ENCODE assay signal across 8 mouse cellular contexts in genomic region chr3:95950763-95951551, GRCm38 (mm10). TPM values are rescaled to one million over a fixed set of nuclear protein-coding genes. Genes with fewer than 3 reads are reported as not detected.
DNase-seq lines count a peak whose midpoint lies in the region; ATAC-seq and TF ChIP-seq lines count a peak whose summit lies in the region.

No protein-coding gene starts in this region.

- peak; percentile 43 for TF ChIP-seq POLR2A in ES-Bruce4 (IDR thresholded peaks at IDR 0.05; ENCODE audit: insufficient read depth, low read length)

- H3K4me3 ChIP-seq in ES-Bruce4 (ENCODE audit: low read depth, low read length) = peak overlapping the region; percentile 57
- peak overlapping the region; percentile 48 for H3K4me3 ChIP-seq in forebrain, embryonic 13.5 days
- peak overlapping the region; percentile 59 for H3K4me3 ChIP-seq in neural tube, embryonic 15.5 days (replicated peaks)

- H3K27me3 ChIP-seq in ES-Bruce4 (ENCODE audit: control insufficient read depth, insufficient read depth, low read length, poor library complexity, severe bottlenecking) = no peaks in the 10 kb centered on the region
- H3K27me3 ChIP-seq in forebrain, embryonic 13.5 days = no peaks in the 10 kb centered on the region
- no peaks in the 10 kb centered on the region for H3K27me3 ChIP-seq in neural tube, embryonic 15.5 days (replicated peaks)

- no peak for TF ChIP-seq CTCF in ES-Bruce4 (IDR thresholded peaks at IDR 0.05; ENCODE audit: low read depth, low read length)

- peaks cover 4% of the 10 kb centered on the region; the same call in 1 of the 2 replicates for H3K36me3 ChIP-seq in ES-Bruce4 (ENCODE audit: control insufficient read depth, insufficient read depth, low read length, poor library complexity, severe bottlenecking)
- peaks cover 15% of the 10 kb centered on the region for H3K36me3 ChIP-seq in forebrain, embryonic 13.5 days (ENCODE audit: poor library complexity, severe bottlenecking)
- H3K36me3 ChIP-seq in neural tube, embryonic 15.5 days = peaks cover 4% of the 10 kb centered on the region; the same call in 1 of the 2 replicates

- DNase-seq in heart, postnatal 10 days = peak; percentile 92 to 94
- peak; percentile 92 for DNase-seq in layer of hippocampus, adult 11-12 months (ENCODE audit: low spot score)
- DNase-seq in lung, adult 18-20 months = peak; percentile 87 to 88
- peak; percentile 88 for DNase-seq in testis, postnatal 14 days (ENCODE audit: low spot score)

- no peaks in the 10 kb centered on the region for H3K4me1 ChIP-seq in ES-Bruce4 (ENCODE audit: control insufficient read depth, insufficient read depth, low read length)
- H3K4me1 ChIP-seq in forebrain, embryonic 13.5 days = peaks cover 16% of the 10 kb centered on the region
- H3K4me1 ChIP-seq in neural tube, embryonic 15.5 days = peaks cover 12% of the 10 kb centered on the region

- TF ChIP-seq EP300 in ES-Bruce4 (IDR thresholded peaks at IDR 0.05; ENCODE audit: insufficient read depth, low read depth, low read length) = 0 out of 2 replicates have a peak, but pooled peaks have one; percentile 37

- H3K9ac ChIP-seq in ES-Bruce4 (ENCODE audit: low read depth, poor library complexity, severe bottlenecking) = peak overlapping the region; percentile 65
- peak overlapping the region; percentile 73 for H3K9ac ChIP-seq in forebrain, embryonic 13.5 days
- H3K9ac ChIP-seq in neural tube, embryonic 15.5 days (replicated peaks) = peak overlapping the region; percentile 75

- no peaks in the 10 kb centered on the region for H3K9me3 ChIP-seq in ES-Bruce4 (replicated peaks; ENCODE audit: control insufficient read depth, insufficient read depth, low read length, poor library complexity, severe bottlenecking)
- H3K9me3 ChIP-seq in forebrain, embryonic 13.5 days (replicated peaks) = no peaks in the 10 kb centered on the region
- H3K9me3 ChIP-seq in neural tube, embryonic 15.5 days (replicated peaks) = no peaks in the 10 kb centered on the region

- H3K27ac ChIP-seq in ES-Bruce4 (ENCODE audit: insufficient read depth, low read length) = peak overlapping the region; percentile 91
- H3K27ac ChIP-seq in forebrain, embryonic 13.5 days = peak overlapping the region; percentile 98
- H3K27ac ChIP-seq in neural tube, embryonic 15.5 days (replicated peaks) = peak overlapping the region; percentile 99

- H3K4me2 ChIP-seq in forebrain, embryonic 13.5 days = peak overlapping the region; percentile 65
- peak overlapping the region; percentile 74 for H3K4me2 ChIP-seq in neural tube, embryonic 15.5 days

- peak; percentile 96 for ATAC-seq in cerebellum, adult (ENCODE audit: insufficient number of reproducible peaks, low FRiP score, low TSS enrichment)
- ATAC-seq in forebrain, embryonic 13.5 days = peak; percentile 96
- ATAC-seq in neural tube, embryonic 15.5 days (ENCODE audit: low FRiP score) = peak; percentile 98

- intact Hi-C loops in heart, postnatal 10 days (cut with DNase I) = no loop called here

- 2% methylated on average over 49 of the region's 49 CpGs for WGBS in forebrain, embryonic 13.5 days
- 2% methylated on average over 49 of the region's 49 CpGs for WGBS in neural tube, embryonic 15.5 days

RNA-seq across cellular contexts. Expression of gene Anp32e, which starts 21.9 kb away (rescaled TPM):
- polyA plus RNA-seq in ES-Bruce4 (2011; ENCODE audit: insufficient read depth, insufficient read length, low read depth, missing spikeins) = 386 and 405 TPM in 2 replicates
- 322 and 341 TPM in 2 replicates for polyA plus RNA-seq in forebrain, embryonic 13.5 days (2015; fragmentation: Nextera tagmentation; extraction: Ambion mirVana)
- total RNA-seq in heart, postnatal 10 days (2021) = 100 to 1,000 TPM; 102 to 109 TPM
- 99.6 and 157 TPM in 2 replicates for polyA plus RNA-seq in neural tube, embryonic 15.5 days (2015; fragmentation: Nextera tagmentation; extraction: Ambion mirVana)

RNA-seq across cellular contexts. Expression of gene Plekho1, which starts 44.8 kb away (rescaled TPM):
- 9.2 and 15.0 TPM in 2 replicates for polyA plus RNA-seq in ES-Bruce4 (2011; ENCODE audit: insufficient read depth, insufficient read length, low read depth, missing spikeins)
- polyA plus RNA-seq in forebrain, embryonic 13.5 days (2015; fragmentation: Nextera tagmentation; extraction: Ambion mirVana) = 80.4 and 85.1 TPM in 2 replicates
- total RNA-seq in heart, postnatal 10 days (2021) = 100 to 1,000 TPM; 111 to 118 TPM
- polyA plus RNA-seq in neural tube, embryonic 15.5 days (2015; fragmentation: Nextera tagmentation; extraction: Ambion mirVana) = 46.7 and 48.6 TPM in 2 replicates

RNA-seq across cellular contexts. Expression of gene Car14, which starts 46.5 kb away (rescaled TPM):
- 2.4 and 3.3 TPM in 2 replicates for polyA plus RNA-seq in ES-Bruce4 (2011; ENCODE audit: insufficient read depth, insufficient read length, low read depth, missing spikeins)
- 23.1 and 27.4 TPM in 2 replicates for polyA plus RNA-seq in forebrain, embryonic 13.5 days (2015; fragmentation: Nextera tagmentation; extraction: Ambion mirVana)
- 100 to 1,000 TPM; 142 to 150 TPM for total RNA-seq in heart, postnatal 10 days (2021)
- polyA plus RNA-seq in neural tube, embryonic 15.5 days (2015; fragmentation: Nextera tagmentation; extraction: Ambion mirVana) = 1.3 and 1.8 TPM in 2 replicates

RNA-seq across cellular contexts. Expression of gene Aph1a, which starts 57.2 kb away (rescaled TPM):
- 44.3 and 48.3 TPM in 2 replicates for polyA plus RNA-seq in ES-Bruce4 (2011; ENCODE audit: insufficient read depth, insufficient read length, low read depth, missing spikeins)
- 28.3 and 34.4 TPM in 2 replicates for polyA plus RNA-seq in forebrain, embryonic 13.5 days (2015; fragmentation: Nextera tagmentation; extraction: Ambion mirVana)
- 100 to 1,000 TPM; 147 to 151 TPM for total RNA-seq in heart, postnatal 10 days (2021)
- 31.0 and 39.5 TPM in 2 replicates for polyA plus RNA-seq in neural tube, embryonic 15.5 days (2015; fragmentation: Nextera tagmentation; extraction: Ambion mirVana)

RNA-seq across cellular contexts. Expression of gene BC028528, which starts 59.2 kb away (rescaled TPM):
- 3.6 and 5.4 TPM in 2 replicates for polyA plus RNA-seq in ES-Bruce4 (2011; ENCODE audit: insufficient read depth, insufficient read length, low read depth, missing spikeins)
- polyA plus RNA-seq in forebrain, embryonic 13.5 days (2015; fragmentation: Nextera tagmentation; extraction: Ambion mirVana) = 11.8 and 12.4 TPM in 2 replicates
- 10 to 100 TPM; 26.1 to 38.7 TPM for total RNA-seq in heart, postnatal 10 days (2021)
- 23.8 and 25.3 TPM in 2 replicates for polyA plus RNA-seq in neural tube, embryonic 15.5 days (2015; fragmentation: Nextera tagmentation; extraction: Ambion mirVana)

Comparison
In these comparisons a context has a peak if more than half of its experiments do, and no peak if none do; other contexts are left out.
1. Peak in every context shown above with its lines: DNase-seq, ATAC-seq, H3K4me3 ChIP-seq and H3K27ac ChIP-seq.